Mouse (Mus musculus) limb, embryonic 13.5 days (tissue): ENCODE measurements around the gene Gm13889. TPM values are rescaled to one million over a fixed set of nuclear protein-coding genes. Genes with fewer than 3 reads are reported as not detected.

Source experiments
- ATAC-seq: fragments of 200-750 bp; cut with Nextera tagmentation; 2 replicates; pipeline ENCODE4 v1.8.0; 2017; ENCODE audit warnings: low read depth, moderate number of reproducible peaks, moderate TSS enrichment; ENCODE audit not compliant: low FRiP score
- H3K27ac ChIP-seq: fragments of 300-500 bp; sonication (generic); 2 replicates; pipeline ENCODE4 v1.5.1; 2015; ENCODE audit warnings: inconsistent platforms, mild to moderate bottlenecking, moderate library complexity
- H3K27me3 ChIP-seq: fragments of 300-500 bp; sonication (generic); 2 replicates; pipeline ENCODE4 v1.6.1; 2015; ENCODE audit warnings: mild to moderate bottlenecking, inconsistent platforms
- H3K36me3 ChIP-seq: fragments of 300-500 bp; sonication (generic); 2 replicates; pipeline ENCODE4 v1.6.1; 2015; ENCODE audit warnings: inconsistent platforms, mild to moderate bottlenecking, moderate library complexity
- H3K4me1 ChIP-seq: fragments of 300-500 bp; sonication (generic); 2 replicates; pipeline ENCODE4 v1.6.1; 2015; ENCODE audit warnings: inconsistent platforms
- H3K4me2 ChIP-seq: fragments of 300-500 bp; sonication (generic); replicated peaks from 2 replicates; pipeline ENCODE4 v1.6.1; 2015; ENCODE audit warnings: inconsistent platforms, mild to moderate bottlenecking, moderate library complexity
- H3K4me3 ChIP-seq: fragments of 300-500 bp; sonication (generic); 2 replicates; pipeline ENCODE4 v1.5.1; 2015; ENCODE audit warnings: moderate library complexity, mild to moderate bottlenecking, inconsistent platforms
- H3K9ac ChIP-seq: fragments of 300-500 bp; sonication (generic); 2 replicates; pipeline ENCODE4 v1.6.1; 2015; ENCODE audit warnings: mild to moderate bottlenecking, inconsistent platforms
- H3K9me3 ChIP-seq: fragments of 300-500 bp; sonication (generic); 2 replicates; pipeline ENCODE4 v1.6.1; 2016; ENCODE audit warnings: inconsistent platforms
- WGBS: fragments of 180-500 bp; shearing (Covaris S2); methylation state at CpG from one replicate; pipeline ENCODE4 v1.1.7; 2015; 5-methylcytosine and 5-hydroxymethylcytosine counted together
- polyA plus RNA-seq: library from polyadenylated mRNA; unstranded; fragments of >200 nt; fragmentation: Nextera tagmentation; extraction: Ambion mirVana; gene quantifications from 2 replicates; pipeline ENCODE4 v1.2.1, GENCODE M21; 2015

Gene Gm13889
- polyA plus RNA-seq, 1 experiment from 2014 or later: 1.1 TPM

GRCm38 (mm10) chr2:93976436-93977252 lies 19.6 kb upstream of the Gm13889 start:
- Histone ChIP-seq H3K9me3 (no peaks in the 10 kb centered on the region), H3K27ac (no peak overlapping the region; the same call in 1 of the 2 replicates), H3K36me3 (peaks cover 30% of the 10 kb centered on the region), H3K4me3 (peak overlapping the region; percentile 49), H3K4me1 (peaks cover 23% of the 10 kb centered on the region), H3K9ac (peak overlapping the region; percentile 70), H3K27me3 (no peaks in the 10 kb centered on the region), H3K4me2 (peak overlapping the region; percentile 88)
- peak; percentile 84 for ATAC-seq
- WGBS: 3% methylated on average over 37 of the region's 37 CpGs

GRCm38 (mm10) chr2:93975526-93976435 lies 18.8 kb upstream of the Gm13889 start:
- Histone ChIP-seq H3K27ac (no peak overlapping the region), H3K9me3 (no peaks in the 10 kb centered on the region), H3K36me3 (peaks cover 22% of the 10 kb centered on the region), H3K4me1 (peaks cover 23% of the 10 kb centered on the region), H3K9ac (peak overlapping the region; percentile 70), H3K27me3 (no peaks in the 10 kb centered on the region), H3K4me2 (peak overlapping the region; percentile 88), H3K4me3 (peak overlapping the region; percentile 49)
- WGBS: 22% methylated on average over 21 of the region's 21 CpGs
- peak; percentile 9; the same call in 1 of the 2 replicates for ATAC-seq

- ATAC-seq: no peak
- H3K36me3 ChIP-seq: peaks cover 14% of the 10 kb centered on the region
- 40% methylated on average over 7 of the region's 7 CpGs for WGBS
- H3K27me3 ChIP-seq: no peaks in the 10 kb centered on the region
- peaks cover 23% of the 10 kb centered on the region for H3K4me1 ChIP-seq
- no peak overlapping the region for H3K9ac ChIP-seq
- no peaks in the 10 kb centered on the region for H3K9me3 ChIP-seq
- H3K27ac ChIP-seq: no peak overlapping the region
- no peak overlapping the region for H3K4me3 ChIP-seq
- H3K4me2 ChIP-seq: no peak overlapping the region
Measured at GRCm38 (mm10) chr2:93975041-93975440, 18.0 kb upstream of the Gm13889 start.

GRCm38 (mm10) chr2:93971647-93972046 lies 14.6 kb upstream of the Gm13889 start:
- Histone ChIP-seq H3K36me3 (no peaks in the 10 kb centered on the region), H3K4me2 (no peak overlapping the region), H3K9me3 (no peaks in the 10 kb centered on the region), H3K4me1 (peaks cover 16% of the 10 kb centered on the region), H3K4me3 (no peak overlapping the region), H3K27me3 (no peaks in the 10 kb centered on the region), H3K9ac (no peak overlapping the region), H3K27ac (no peak overlapping the region)
- ATAC-seq: no peak
- WGBS: 66% methylated on average over 3 of the region's 3 CpGs

GRCm38 (mm10) chr2:93964494-93965160 lies 7.6 kb upstream of the Gm13889 start:
- WGBS: 61% methylated on average over 7 of the region's 7 CpGs
- Histone ChIP-seq H3K4me1 (no peaks in the 10 kb centered on the region), H3K4me3 (no peak overlapping the region), H3K36me3 (no peaks in the 10 kb centered on the region), H3K27me3 (peaks cover 13% of the 10 kb centered on the region), H3K27ac (no peak overlapping the region), H3K9ac (no peak overlapping the region), H3K9me3 (no peaks in the 10 kb centered on the region), H3K4me2 (no peak overlapping the region)
- no peak for ATAC-seq

- Histone ChIP-seq H3K9me3 (no peaks in the 10 kb centered on the region), H3K4me1 (no peaks in the 10 kb centered on the region)
- WGBS: 68% methylated on average over 1 of the region's 1 CpGs
Measured at GRCm38 (mm10) chr2:93963802-93964201, 6.8 kb upstream of the Gm13889 start.

GRCm38 (mm10) chr2:93961716-93962115 lies 4.7 kb upstream of the Gm13889 start:
- Histone ChIP-seq H3K4me1 (peaks cover under 1% of the 10 kb centered on the region; the same call in 1 of the 2 replicates), H3K27me3 (peaks cover 42% of the 10 kb centered on the region), H3K9ac (no peak overlapping the region), H3K4me2 (no peak overlapping the region), H3K9me3 (no peaks in the 10 kb centered on the region), H3K27ac (no peak overlapping the region), H3K4me3 (no peak overlapping the region), H3K36me3 (no peaks in the 10 kb centered on the region)
- ATAC-seq: no peak
- 74% methylated on average over 8 of the region's 8 CpGs for whole genome bisulfite sequencing

More at GRCm38 (mm10) chr2:93963802-93964201, 6.8 kb upstream of the Gm13889 start:
- peaks cover 21% of the 10 kb centered on the region for H3K27me3 ChIP-seq
- no peak overlapping the region for H3K4me2 ChIP-seq
- H3K36me3 ChIP-seq: no peaks in the 10 kb centered on the region
- H3K4me3 ChIP-seq: no peak overlapping the region
- H3K9ac ChIP-seq: no peak overlapping the region
- no peak for ATAC-seq
- H3K27ac ChIP-seq: no peak overlapping the region

- peaks cover 66% of the 10 kb centered on the region for H3K27me3 ChIP-seq
- no peaks in the 10 kb centered on the region for H3K9me3 ChIP-seq
- no peak for ATAC-seq
- peaks cover 19% of the 10 kb centered on the region for H3K4me1 ChIP-seq
- H3K9ac ChIP-seq: no peak overlapping the region
- H3K36me3 ChIP-seq: no peaks in the 10 kb centered on the region
- H3K4me3 ChIP-seq: no peak overlapping the region
- H3K27ac ChIP-seq: no peak overlapping the region
- no peak overlapping the region for H3K4me2 ChIP-seq
- WGBS: 71% methylated on average over 8 of the region's 8 CpGs
Measured at GRCm38 (mm10) chr2:93959346-93959745, 2.3 kb upstream of the Gm13889 start.

GRCm38 (mm10) chr2:93958216-93958615 lies 1.2 kb upstream of the Gm13889 start:
- Histone ChIP-seq H3K27ac (no peak overlapping the region), H3K9ac (no peak overlapping the region), H3K27me3 (peaks cover 77% of the 10 kb centered on the region), H3K4me2 (no peak overlapping the region), H3K4me3 (no peak overlapping the region), H3K4me1 (peaks cover 19% of the 10 kb centered on the region), H3K9me3 (no peaks in the 10 kb centered on the region), H3K36me3 (no peaks in the 10 kb centered on the region)
- WGBS: 77% methylated on average over 3 of the region's 3 CpGs
- ATAC-seq: no peak

GRCm38 (mm10) chr2:93957785-93958175 lies 779 bp upstream of the Gm13889 start:
- no peaks in the 10 kb centered on the region for H3K9me3 ChIP-seq
- peaks cover 81% of the 10 kb centered on the region for H3K27me3 ChIP-seq
- no peak overlapping the region for H3K9ac ChIP-seq
- H3K27ac ChIP-seq: no peak overlapping the region
- WGBS: 40% methylated on average over 8 of the region's 8 CpGs
- H3K36me3 ChIP-seq: no peaks in the 10 kb centered on the region
- no peak overlapping the region for H3K4me3 ChIP-seq
- H3K4me2 ChIP-seq: no peak overlapping the region
- peaks cover 19% of the 10 kb centered on the region for H3K4me1 ChIP-seq
- no peak for ATAC-seq

- Histone ChIP-seq H3K4me3 (peak overlapping the region; percentile 63), H3K4me1 (peaks cover 19% of the 10 kb centered on the region), H3K27ac (no peak overlapping the region), H3K36me3 (no peaks in the 10 kb centered on the region), H3K27me3 (peaks cover 92% of the 10 kb centered on the region), H3K9me3 (no peaks in the 10 kb centered on the region), H3K4me2 (peak overlapping the region; percentile 98), H3K9ac (peak overlapping the region; percentile 69)
- peak; percentile 62; the same call in 1 of the 2 replicates for ATAC-seq
- 0% methylated on average over 44 of the region's 44 CpGs for WGBS
Measured at GRCm38 (mm10) chr2:93956331-93956801, 635 bp downstream of the Gm13889 start.
